Mouse (Mus musculus) left cerebral cortex, postnatal 25 days (tissue): ENCODE measurements around the gene Aig1. TPM values are rescaled to one million over a fixed set of nuclear protein-coding genes. Genes with fewer than 3 reads are reported as not detected.
A peak's percentile ranks its signal among the peaks of the same experiment; 100 is the strongest.

ENCODE experiments used
- DNase-seq, 2 experiments: peaks; one replicate each; pipeline ENCODE4 v3.0.0; 2022; ENCODE audit warnings: low spot score in 2 of 2, mixed read lengths in 1 of 2
- intact Hi-C: fragments of 180-260 bp; cut with DNase I; formaldehyde crosslinking; loops from one replicate; pipeline ENCODE4 v1.15.1; 2025
- total RNA-seq, 2 experiments: library from RNA; stranded (reverse); gene quantifications; 2 replicates each; pipeline ENCODE4 v1.2.3; 2021

Gene Aig1
- total RNA-seq, 2 experiments from 2014 or later: 55.5 to 62.7 TPM

GRCm38 (mm10) chr10:13715584-13715983, 153.2 kb downstream of the Aig1 start:
- DNase-seq: no peak
- intact Hi-C loops: no loop called here

GRCm38 (mm10) chr10:13714920-13715293, 153.9 kb downstream of the Aig1 start:
- intact Hi-C loops: no loop called here
- DNase-seq: no peak

DNA sequence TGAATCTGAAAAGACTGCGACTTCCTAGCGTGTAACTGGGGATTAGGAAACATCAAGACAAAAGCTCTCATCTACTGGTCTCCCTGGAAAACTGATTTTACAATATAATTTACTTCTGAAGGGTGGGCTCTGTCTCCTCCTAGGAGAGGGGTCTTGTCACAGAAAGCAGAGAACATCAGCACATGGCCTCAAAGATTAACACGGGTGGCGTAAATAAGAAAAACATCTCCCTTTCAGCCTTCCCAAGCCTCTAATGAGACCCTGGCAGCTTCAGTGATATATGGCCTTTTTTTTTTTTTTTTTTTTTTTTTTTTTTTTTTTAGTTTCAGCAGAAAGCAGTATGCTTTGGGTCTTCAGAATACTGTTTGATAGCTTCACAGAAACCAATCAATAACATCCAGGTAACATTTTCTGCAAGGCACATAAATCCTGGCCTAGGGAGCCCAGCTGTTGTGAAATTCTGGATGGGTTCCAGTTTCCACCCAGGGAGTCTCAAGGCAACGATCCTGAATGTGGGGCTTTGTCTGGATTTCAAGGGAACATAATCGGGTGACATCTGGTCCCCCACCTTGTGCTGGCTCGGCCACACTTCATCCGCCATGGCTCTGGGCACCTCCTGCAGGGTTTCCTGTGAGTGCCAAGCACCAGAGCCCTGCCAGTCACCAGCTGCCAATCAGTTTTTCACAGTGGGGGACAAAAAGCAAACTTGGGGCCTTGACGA, 154.4 kb downstream of the Aig1 start:
- intact Hi-C loops: no loop called here
- peak in 1 of 2 experiments; percentile 15 for DNase-seq

DNA sequence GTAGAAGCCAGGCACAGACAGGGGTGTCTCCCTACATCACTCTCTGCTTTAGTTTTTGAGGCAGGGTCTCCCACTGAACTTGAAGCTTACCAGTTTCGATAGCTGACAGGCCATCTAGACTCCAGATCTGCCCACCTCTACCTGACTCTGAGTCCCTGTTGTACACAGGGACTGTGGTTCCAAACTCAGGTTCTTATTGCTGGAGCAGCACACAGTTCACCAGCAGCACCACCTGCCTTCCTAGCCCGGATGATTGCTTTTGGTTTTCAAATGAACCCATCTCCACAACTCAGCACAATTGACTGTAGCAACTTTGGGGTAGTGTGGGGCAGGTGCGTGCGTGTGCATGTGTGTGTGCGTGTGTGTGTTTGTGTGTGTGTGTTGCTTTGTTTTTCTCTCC, 155.1 kb downstream of the Aig1 start:
- intact Hi-C loops: no loop called here
- DNase-seq: no peak

- intact Hi-C loops: no loop called here
- DNase-seq: no peak
Observed at GRCm38 (mm10) chr10:13713116-13713515, 155.7 kb downstream of the Aig1 start.

DNA sequence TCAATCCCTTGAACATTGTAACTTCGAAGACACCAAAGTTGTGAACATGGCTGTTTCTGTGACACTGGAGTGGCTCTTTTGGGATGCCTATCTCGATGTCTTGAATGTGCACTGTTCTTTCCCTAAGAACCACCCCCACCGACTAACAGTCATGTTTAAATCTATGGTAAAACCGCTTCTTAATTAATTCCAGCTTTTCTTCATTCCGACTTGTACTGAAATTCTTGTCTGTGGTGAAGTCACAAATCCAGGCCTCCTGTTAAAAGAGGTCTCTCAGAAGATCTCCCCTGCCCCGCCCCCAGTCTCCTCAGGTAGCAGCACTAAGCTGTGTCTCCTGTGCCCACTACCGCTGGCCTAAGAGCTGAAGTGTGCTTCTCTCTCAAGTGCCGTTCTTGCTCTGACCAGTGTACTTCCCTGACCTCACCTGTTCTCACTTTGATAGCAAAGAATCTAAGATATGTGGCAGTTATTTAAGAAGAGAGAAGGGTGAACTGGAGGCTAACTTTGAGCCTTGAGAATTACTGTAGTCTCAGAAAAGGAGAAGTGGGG, 157.4 kb downstream of the Aig1 start:
- intact Hi-C loops: no loop called here
- no peak for DNase-seq

DNA sequence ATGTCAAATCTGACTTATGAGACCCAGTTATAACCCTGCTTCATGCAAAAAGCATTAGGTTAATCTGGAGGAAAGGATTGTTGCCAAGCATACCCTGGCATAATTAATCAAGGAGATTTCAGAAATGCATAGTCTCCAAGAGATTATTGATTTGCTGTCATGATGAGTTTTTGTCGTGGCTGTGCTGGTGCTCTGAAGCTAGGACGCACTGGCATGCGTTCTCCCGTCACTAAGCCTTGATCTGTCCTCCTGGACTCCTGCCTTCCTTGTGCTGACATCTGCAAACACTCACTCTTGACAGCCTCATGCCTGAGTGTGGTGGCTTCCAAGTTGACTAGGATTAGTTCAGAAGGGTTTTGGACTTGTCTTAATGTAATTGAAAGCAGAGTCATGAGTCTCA, 163.0 kb downstream of the Aig1 start:
- intact Hi-C loops: no loop called here
- no peak for DNase-seq

- intact Hi-C loops: no loop called here
- DNase-seq: no peak
Observed at GRCm38 (mm10) chr10:13702688-13703087, 166.1 kb downstream of the Aig1 start.

DNA sequence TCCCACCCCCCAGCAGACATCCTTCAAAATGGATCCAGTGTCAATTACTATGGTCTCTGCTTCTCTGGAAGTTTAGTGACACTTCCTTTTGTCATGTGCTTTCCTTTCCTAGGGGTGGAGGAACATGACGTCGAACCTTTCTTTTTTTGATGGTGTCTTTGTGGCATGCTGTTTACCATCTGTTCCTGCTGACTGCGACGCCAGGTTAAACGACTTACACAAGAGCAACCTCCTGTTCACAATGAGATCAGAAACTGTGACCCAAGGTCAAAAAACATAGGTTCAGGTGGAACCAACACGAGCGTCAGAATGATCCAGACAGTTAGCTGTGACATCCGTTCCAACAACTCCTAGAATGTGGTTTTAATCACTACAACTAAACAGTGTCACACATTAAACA, 166.7 kb downstream of the Aig1 start:
- intact Hi-C loops: no loop called here
- DNase-seq: no peak

- DNase-seq: no peak
- intact Hi-C loops: no loop called here
Observed at GRCm38 (mm10) chr10:13696326-13696725, 172.5 kb downstream of the Aig1 start.

DNA sequence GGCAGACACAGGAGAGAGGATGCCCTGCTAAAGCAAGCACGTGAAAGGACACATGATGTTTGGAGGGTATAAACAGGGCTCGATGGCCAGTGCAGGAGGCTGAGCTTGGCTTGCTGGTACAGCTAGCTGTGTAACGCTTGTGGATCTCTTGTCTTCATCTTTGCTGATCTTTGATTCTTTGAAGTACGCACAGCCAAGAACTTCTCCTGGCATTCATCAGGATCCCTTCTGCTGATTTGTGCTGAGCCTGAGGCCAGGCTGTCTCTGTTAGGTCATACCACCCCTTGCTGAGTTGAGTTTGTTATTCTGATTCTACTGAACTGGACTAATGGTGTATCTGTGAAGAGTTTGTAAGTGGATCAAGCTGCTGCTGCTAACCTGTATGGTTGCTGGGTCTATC, 175.5 kb downstream of the Aig1 start:
- DNase-seq: no peak
- intact Hi-C loops: no loop called here

DNA sequence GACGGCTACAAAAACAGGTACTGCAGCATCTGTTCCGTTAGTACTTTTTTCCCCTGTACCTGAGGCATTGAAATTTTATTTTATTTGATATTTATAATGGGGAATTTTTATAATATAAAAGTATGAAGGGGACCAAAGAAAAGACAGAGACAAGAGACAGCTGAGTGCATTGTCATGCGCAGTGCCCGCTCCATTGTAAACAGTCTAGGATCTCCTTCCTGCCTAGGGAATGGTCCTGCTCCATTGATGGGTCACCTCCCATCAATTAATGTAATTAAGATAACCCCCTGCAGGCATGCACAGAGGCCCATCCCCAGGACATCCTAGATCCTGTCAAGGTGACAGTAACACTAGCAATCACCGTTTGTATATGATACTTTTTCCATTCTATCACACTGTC, 178.0 kb downstream of the Aig1 start:
- intact Hi-C loops: no loop called here
- no peak for DNase-seq

DNA sequence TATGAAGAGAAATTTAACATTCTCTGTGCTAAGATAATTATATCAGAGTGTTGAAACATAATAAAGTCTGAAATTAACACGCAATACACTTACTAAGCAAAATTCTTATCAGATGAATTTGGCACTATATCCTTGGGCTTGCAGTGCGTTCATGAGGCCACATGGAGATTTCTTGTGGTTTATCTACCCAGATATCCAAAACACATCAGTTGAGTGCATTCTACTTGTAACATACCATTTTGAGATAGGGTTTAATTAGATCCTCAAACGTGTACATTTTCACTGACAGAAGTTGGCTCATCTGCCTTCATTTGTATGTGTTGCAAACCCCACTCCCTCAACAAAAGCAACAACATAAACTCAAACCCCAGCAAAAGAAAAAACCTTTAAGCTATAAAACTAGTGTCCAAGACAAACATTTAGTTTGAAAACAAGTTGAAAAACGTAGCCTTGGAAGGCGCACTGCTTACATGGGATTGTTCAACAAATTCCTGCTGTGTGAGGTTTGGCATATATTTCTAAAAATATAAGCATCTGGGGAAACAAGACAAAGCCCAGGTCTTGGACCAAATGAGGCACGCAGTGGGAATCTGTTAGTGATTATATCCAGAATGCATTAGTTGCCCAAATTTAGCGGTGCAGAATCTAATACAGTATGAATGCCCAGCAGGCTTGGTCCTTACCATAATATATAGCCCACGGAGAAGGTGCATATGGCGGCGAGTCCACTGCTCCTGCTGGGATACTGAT, 178.8 kb downstream of the Aig1 start:
- DNase-seq: no peak
- intact Hi-C loops: loop anchor here (5.0 to 10.0 kb wide), 2 partner anchors 103 to 525 kb away; no protein-coding TSS in a partner anchor

DNA sequence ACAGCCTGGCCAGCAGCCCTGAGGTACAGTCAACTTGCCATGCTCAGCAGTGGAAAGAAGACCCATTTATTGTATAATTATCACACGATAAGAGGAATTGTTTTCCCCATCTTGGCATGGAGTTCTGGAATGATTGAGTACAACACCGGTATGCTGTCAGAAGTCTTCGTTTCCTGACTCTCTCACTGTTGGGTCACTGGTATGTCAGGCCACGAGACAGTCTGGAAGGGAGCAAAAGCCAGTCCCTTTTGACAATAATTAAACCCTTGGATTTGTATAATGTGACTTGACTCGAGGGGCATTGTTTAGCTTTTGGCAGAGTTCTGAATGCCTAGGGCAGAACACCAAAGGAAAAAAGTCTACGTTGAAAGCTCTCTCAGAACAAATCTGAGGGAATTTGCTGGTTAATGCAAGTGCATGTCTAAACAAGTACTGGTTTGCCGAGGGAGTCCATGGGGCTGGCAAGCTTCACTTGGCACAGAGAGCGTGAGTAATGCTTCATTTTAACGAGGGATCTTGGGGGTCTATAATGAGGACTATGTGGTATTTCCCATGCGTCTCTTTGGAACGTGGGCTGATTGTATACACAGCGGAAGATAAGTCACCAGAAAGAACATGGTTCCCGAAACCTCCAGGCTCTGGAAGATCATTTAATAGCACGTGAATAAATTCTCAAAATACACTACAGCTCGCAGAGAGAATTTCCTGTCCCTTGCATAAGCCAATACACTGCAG, 180.2 kb downstream of the Aig1 start:
- peak in 1 of 2 experiments; percentile 14 for DNase-seq
- intact Hi-C loops: loop anchor here (5.0 to 10.0 kb wide), 2 partner anchors 101 to 526 kb away; no protein-coding TSS in a partner anchor

- intact Hi-C loops: loop anchor here (5.0 to 10.0 kb wide), 2 partner anchors 100 to 528 kb away; no protein-coding TSS in a partner anchor
- DNase-seq: peak in 1 of 2 experiments; percentile 30
Observed at GRCm38 (mm10) chr10:13687182-13687810, 181.5 kb downstream of the Aig1 start.

- peak in 1 of 2 experiments; percentile 25 for DNase-seq
- intact Hi-C loops: loop anchor here (5.0 to 10.0 kb wide), 2 partner anchors 99 to 529 kb away; no protein-coding TSS in a partner anchor
Observed at GRCm38 (mm10) chr10:13686127-13686526, 182.7 kb downstream of the Aig1 start.

GRCm38 (mm10) chr10:13685366-13685765, 183.4 kb downstream of the Aig1 start:
- intact Hi-C loops: loop anchor here (5.0 to 10.0 kb wide), 2 partner anchors 98 to 529 kb away; no protein-coding TSS in a partner anchor

DNA sequence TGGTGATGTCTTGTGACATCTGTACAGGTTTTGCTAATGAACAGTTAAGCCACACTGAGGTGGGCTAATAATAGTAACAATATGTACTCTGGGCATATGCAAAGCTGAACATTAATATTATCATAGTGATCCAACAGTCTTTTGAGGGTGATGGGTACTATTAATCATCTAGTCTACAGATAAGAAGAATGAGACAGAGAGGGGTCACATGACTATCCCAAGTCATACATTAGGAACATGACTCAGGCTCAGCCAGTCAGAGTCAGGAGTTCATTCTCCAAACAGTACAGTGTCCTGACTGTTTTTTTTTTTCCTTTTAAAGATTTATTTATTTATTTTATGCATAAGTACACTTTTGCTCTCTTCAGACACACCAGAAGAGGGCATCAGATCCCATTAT, 184.3 kb downstream of the Aig1 start:
- no peak for DNase-seq
- intact Hi-C loops: loop anchor here (10.0 kb wide), 1 partner anchor 530 kb away; no protein-coding TSS in a partner anchor

More at GRCm38 (mm10) chr10:13685366-13685765, 183.4 kb downstream of the Aig1 start:
- DNase-seq: no peak

DNA sequence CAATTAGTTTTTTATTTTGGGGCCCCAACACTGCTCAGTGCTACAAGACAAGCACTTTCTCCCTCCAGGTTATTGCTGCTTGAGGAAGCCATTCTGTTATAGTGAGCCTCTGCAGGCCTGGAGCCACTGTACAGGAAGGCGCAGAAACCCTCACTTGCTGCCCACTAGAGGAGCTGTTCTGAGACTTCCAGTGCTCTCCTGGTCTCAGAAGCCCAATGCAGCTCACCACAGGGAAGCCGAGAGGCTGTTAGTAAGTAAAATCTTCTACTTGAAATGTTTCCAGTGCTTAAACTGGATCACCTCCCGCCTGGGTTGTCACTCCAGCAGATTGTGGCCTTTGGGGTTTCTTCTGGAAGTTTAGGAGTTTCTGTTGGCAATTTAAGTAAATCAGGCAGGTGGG, 186.2 kb downstream of the Aig1 start:
- DNase-seq: peak in 1 of 2 experiments; percentile 48
- intact Hi-C loops: loop anchor here (10.0 kb wide), 1 partner anchor 532 kb away; no protein-coding TSS in a partner anchor
